Mouse (Mus musculus) stomach, postnatal 0 days (tissue): Measurements from ENCODE around the gene Isl1. TPM values are rescaled to one million over a fixed set of nuclear protein-coding genes. Genes with fewer than 3 reads are reported as not detected.

Experiments used
- ATAC-seq: fragments of 200-750 bp; cut with Nextera tagmentation; 2 replicates; pipeline ENCODE4 v1.8.0; 2017; ENCODE audit not compliant: low FRiP score, low TSS enrichment
- DNase-seq: peaks from one replicate; pipeline ENCODE4 v3.0.0-alpha.2; 2016; ENCODE audit warnings: low spot score
- H3K27ac ChIP-seq: fragments of 300-500 bp; sonication (generic); replicated peaks from 2 replicates; pipeline ENCODE4 v1.5.1; 2014; ENCODE audit warnings: mild to moderate bottlenecking, control low read depth
- H3K27me3 ChIP-seq: fragments of 300-500 bp; sonication (generic); 2 replicates; pipeline ENCODE4 v1.6.1; 2014; ENCODE audit warnings: low read length; ENCODE audit not compliant: control insufficient read depth, insufficient read depth
- H3K36me3 ChIP-seq: fragments of 300-500 bp; sonication (generic); 2 replicates; pipeline ENCODE4 v1.6.1; 2014; ENCODE audit warnings: low read length, mixed read lengths; ENCODE audit not compliant: control insufficient read depth, insufficient read depth
- H3K4me1 ChIP-seq: fragments of 300-500 bp; sonication (generic); replicated peaks from 2 replicates; pipeline ENCODE4 v1.6.1; 2014; ENCODE audit warnings: antibody characterized with exemption; ENCODE audit not compliant: control insufficient read depth, insufficient read depth
- H3K4me2 ChIP-seq: fragments of 300-500 bp; sonication (generic); replicated peaks from 2 replicates; pipeline ENCODE4 v1.6.1; 2014; ENCODE audit warnings: low read depth, mild to moderate bottlenecking, control low read depth, moderate library complexity
- H3K4me3 ChIP-seq: fragments of 300-500 bp; sonication (generic); 2 replicates; pipeline ENCODE4 v1.5.1; 2014; ENCODE audit warnings: low read depth, low read length, control low read depth
- H3K9ac ChIP-seq: fragments of 300-500 bp; sonication (generic); 2 replicates; pipeline ENCODE4 v1.6.1; 2014; ENCODE audit warnings: mild to moderate bottlenecking, low read length, control low read depth, mixed read lengths
- H3K9me3 ChIP-seq: fragments of 300-500 bp; sonication (generic); 2 replicates; pipeline ENCODE4 v1.6.1; 2016; ENCODE audit warnings: low read length; ENCODE audit not compliant: control insufficient read depth
- CTCF ChIP-seq: IDR thresholded peaks from 2 replicates; pipeline ENCODE4 v1.5.1; 2016; ENCODE audit warnings: antibody characterized with exemption, low read depth, mild to moderate bottlenecking, moderate library complexity
- EP300 ChIP-seq: optimal IDR thresholded peaks from 2 replicates; pipeline ENCODE3; 2016; ENCODE audit warnings: antibody characterized with exemption
- WGBS: fragments of 180-500 bp; shearing (Covaris S2); extraction: QIAGEN DNeasy Blood & Tissue Kit; methylation state at CpG from one replicate; pipeline ENCODE4 v1.1.7; 2014; 5-methylcytosine and 5-hydroxymethylcytosine counted together
- polyA plus RNA-seq: library from polyadenylated mRNA; unstranded; fragments of >200 nt; fragmentation: Nextera tagmentation; extraction: Ambion mirVana; gene quantifications from 2 replicates; pipeline ENCODE4 v1.2.1, GENCODE M21; 2015

Isl1 gene
- polyA plus RNA-seq, 1 experiment from 2014 or later = 19.0 TPM

DNA sequence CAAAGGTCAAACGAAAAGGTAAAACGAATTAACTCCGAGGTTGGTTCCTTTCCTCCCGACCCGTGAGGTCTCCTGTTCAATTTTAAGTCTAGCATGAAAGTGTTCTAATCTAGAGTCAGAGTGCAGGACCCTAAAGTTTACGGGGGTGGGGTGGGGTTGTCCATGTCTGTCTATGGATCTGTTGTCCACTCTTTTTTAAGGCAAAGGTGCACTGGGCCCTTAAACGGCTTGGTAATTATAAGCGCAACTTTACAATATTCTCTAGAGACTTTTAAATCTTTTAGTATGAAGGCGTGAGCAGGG, 925 bp upstream of the Isl1 start:
- Histone ChIP-seq H3K4me1 (no peaks in the 10 kb centered on the region), H3K27me3 (peaks cover 4% of the 10 kb centered on the region; the same call in 1 of the 2 replicates), H3K4me2 (peak overlapping the region; percentile 82), H3K4me3 (peak overlapping the region; percentile 79), H3K27ac (no peak overlapping the region; the same call in 1 of the 2 replicates), H3K9ac (peak overlapping the region; percentile 89), H3K36me3 (no peaks in the 10 kb centered on the region), H3K9me3 (no peaks in the 10 kb centered on the region)
- DNase-seq (no peak), ATAC-seq (no peak)
- TF ChIP-seq CTCF = no peak
- TF ChIP-seq EP300 = no peak
- 3% methylated on average over 9 of the region's 9 CpGs for WGBS

DNA sequence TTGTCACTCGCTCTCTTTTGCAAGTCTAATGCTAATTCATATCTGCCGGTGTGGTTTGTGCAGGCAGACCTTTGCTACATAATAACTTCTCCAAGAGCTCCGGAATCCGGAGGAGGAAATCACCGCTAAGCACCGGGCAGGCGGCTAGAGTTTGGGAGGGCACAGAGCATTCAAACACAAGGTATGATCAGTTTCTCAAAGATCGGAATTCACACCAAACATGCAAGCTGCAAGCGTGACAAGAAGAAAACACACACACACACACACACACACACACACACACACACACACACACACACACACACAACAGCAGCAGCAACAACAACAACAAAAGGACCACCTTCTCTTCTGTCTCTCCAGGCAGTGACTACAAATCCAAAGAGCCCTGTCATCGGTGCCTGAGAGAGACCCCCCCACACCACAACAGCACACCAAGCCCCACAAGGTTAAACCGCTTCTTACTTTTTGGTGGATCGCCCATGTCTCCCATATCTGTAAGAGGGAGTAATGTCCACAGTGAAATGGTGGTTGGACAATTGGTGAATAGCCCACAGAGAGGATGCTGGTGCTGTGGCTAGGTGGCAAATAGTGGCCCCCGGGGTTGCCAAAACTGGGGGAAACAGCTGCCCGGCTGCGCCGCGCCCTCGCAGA, 431 bp downstream of the Isl1 start:
- no peaks in the 10 kb centered on the region for H3K9me3 ChIP-seq
- H3K4me3 ChIP-seq = peak overlapping the region; percentile 79
- DNase-seq (peak; percentile 33), ATAC-seq (peak; percentile 27; the same call in 1 of the 2 replicates)
- peaks cover 4% of the 10 kb centered on the region; the same call in 1 of the 2 replicates for H3K27me3 ChIP-seq
- peak overlapping the region; percentile 67 for H3K9ac ChIP-seq
- TF ChIP-seq CTCF (no peak), EP300 (no peak)
- H3K36me3 ChIP-seq = no peaks in the 10 kb centered on the region
- H3K4me1 ChIP-seq = 0 out of 2 replicates have a peak, but pooled peaks cover 2% of the 10 kb centered on the region
- peak overlapping the region; percentile 82 for H3K27ac ChIP-seq
- 2% methylated on average over 17 of the region's 18 CpGs for WGBS
- H3K4me2 ChIP-seq = peak overlapping the region; percentile 82

DNA sequence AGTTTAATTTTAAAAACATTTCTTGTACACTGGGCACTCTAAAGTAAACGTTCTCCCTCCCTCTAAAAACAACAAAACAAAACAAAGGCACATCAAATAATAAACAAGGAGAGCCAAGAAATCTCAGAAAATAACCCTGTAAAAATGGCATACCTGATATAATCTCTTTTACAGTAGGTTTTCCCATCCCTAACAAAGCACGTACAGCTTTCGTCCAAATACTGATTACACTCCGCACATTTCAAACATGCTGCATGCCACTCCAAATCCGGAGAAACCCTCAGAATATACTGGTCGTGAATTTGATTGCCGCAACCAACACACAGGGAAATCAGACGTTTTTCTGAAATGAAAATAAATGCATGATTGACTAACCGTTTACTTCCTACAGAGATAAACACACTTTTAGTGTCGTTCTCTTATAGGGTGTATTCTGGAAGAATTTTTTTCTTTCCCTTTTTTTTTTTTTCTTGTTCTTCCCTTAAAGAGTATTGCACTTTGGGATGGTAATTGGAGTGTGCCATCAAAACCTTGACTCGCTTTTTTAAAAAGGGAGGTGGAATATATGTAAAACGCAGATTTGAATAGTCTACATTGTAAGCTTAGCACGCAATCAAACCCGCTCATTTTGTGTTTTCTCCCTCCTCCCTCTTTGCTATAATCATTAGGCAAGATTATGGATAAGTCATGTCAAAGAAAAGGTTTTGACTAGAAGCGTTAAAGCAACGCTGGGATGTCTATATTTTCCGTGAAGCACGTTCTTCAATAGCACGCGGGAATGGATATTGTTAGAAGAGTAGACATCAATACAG, 1.2 kb downstream of the Isl1 start:
- Histone ChIP-seq H3K27ac (peak overlapping the region; percentile 82; the same call in 1 of the 2 replicates), H3K4me2 (peak overlapping the region; percentile 82), H3K4me1 (0 out of 2 replicates have a peak, but pooled peaks cover 2% of the 10 kb centered on the region), H3K36me3 (no peaks in the 10 kb centered on the region), H3K27me3 (peaks cover 4% of the 10 kb centered on the region; the same call in 1 of the 2 replicates), H3K9ac (peak overlapping the region; percentile 67), H3K9me3 (no peaks in the 10 kb centered on the region), H3K4me3 (peak overlapping the region; percentile 79)
- 3% methylated on average over 20 of the region's 20 CpGs for WGBS
- TF ChIP-seq CTCF = no peak
- no peak for TF ChIP-seq EP300
- DNase-seq = no peak
- no peak for ATAC-seq

DNA sequence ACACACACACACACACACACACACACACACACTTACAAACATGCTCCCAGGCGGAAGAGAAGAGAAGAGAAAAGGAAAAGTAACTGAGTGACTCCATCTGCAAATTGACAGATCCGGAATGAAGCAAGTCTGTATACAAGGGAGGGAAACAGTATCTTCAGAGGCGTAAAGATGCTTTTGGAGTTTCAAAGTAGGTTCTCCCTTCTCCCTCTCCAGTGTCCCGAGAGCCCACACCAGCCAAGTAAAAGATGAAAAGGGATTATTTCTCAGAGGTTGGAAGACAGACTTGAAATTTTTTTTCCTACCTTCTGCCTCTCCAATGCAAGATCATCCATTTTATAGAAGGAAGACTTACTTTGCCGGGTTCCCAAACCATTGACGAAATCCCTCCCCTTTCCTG, 2.9 kb downstream of the Isl1 start:
- Histone ChIP-seq H3K27ac (no peak overlapping the region), H3K36me3 (no peaks in the 10 kb centered on the region), H3K4me1 (peaks cover 2% of the 10 kb centered on the region; the same call in 1 of the 2 replicates), H3K4me3 (peak overlapping the region; percentile 36), H3K9ac (no peak overlapping the region), H3K9me3 (no peaks in the 10 kb centered on the region), H3K27me3 (peaks cover 4% of the 10 kb centered on the region; the same call in 1 of the 2 replicates), H3K4me2 (peak overlapping the region; percentile 57)
- no peak for DNase-seq
- WGBS = 38% methylated on average over 6 of the region's 6 CpGs
- no peak for TF ChIP-seq EP300
- no peak for TF ChIP-seq CTCF
- ATAC-seq = no peak

DNA sequence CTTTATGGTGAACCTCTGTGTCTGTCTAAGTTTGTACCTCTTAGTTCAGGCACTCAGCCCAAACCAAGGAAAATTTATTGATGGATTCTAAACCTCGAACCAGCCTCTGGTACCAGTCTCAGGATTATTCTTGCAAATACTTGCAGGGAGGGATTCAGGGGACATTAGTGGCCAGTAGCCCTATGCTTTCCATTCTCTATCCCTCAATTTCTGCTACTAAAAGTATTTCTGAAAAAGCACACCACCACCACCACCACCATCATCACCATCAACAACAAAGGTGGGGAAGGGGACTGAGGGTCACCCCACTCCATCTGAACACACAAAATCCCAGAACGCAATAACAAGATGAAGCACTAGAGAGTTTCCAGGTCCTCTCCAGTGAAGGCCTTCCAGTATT, 3.8 kb downstream of the Isl1 start:
- peak overlapping the region; percentile 5; the same call in 1 of the 2 replicates for H3K9ac ChIP-seq
- TF ChIP-seq EP300 (no peak), CTCF (no peak)
- peak overlapping the region; percentile 57 for H3K4me2 ChIP-seq
- H3K4me3 ChIP-seq = peak overlapping the region; percentile 36
- WGBS = 52% methylated on average over 2 of the region's 2 CpGs
- no peaks in the 10 kb centered on the region; the same call in 1 of the 2 replicates for H3K27me3 ChIP-seq
- no peaks in the 10 kb centered on the region for H3K9me3 ChIP-seq
- no peak for DNase-seq
- peaks cover 2% of the 10 kb centered on the region; the same call in 1 of the 2 replicates for H3K4me1 ChIP-seq
- H3K36me3 ChIP-seq = no peaks in the 10 kb centered on the region
- no peak for ATAC-seq
- 0 out of 2 replicates have a peak overlapping the region, but pooled peaks have one; percentile 45 for H3K27ac ChIP-seq
